16 mouse cellular contexts compared by ENCODE assay signal in genomic region chr17:83915034-83915433, GRCm38 (mm10).
"Had no signal": no experiment of that assay in that cellular context is flagged by ENCODE, and none has a peak within 500 bp of the region (broad histone marks: within the 10 kb centered on the region; RNA-seq: fewer than 3 reads in every experiment).

No protein-coding gene starts in this region.

- H3K9ac ChIP-seq: limb, embryonic 15.5 days; liver, embryonic 13.5 days; liver, postnatal 0 days; lung, embryonic 15.5 days; midbrain, embryonic 13.5 days; neural tube, embryonic 15.5 days had no signal

- H3K4me2 ChIP-seq: limb, embryonic 15.5 days; liver, embryonic 13.5 days; lung, embryonic 15.5 days; midbrain, embryonic 13.5 days; neural tube, embryonic 15.5 days had no signal

- H3K27me3 ChIP-seq: limb, embryonic 15.5 days; liver, embryonic 13.5 days; lung, embryonic 15.5 days; midbrain, embryonic 13.5 days; neural tube, embryonic 15.5 days had no signal

- H3K27ac ChIP-seq: kidney, postnatal 0 days; liver, embryonic 13.5 days; macrophage; midbrain, embryonic 13.5 days; neural tube, embryonic 15.5 days had no signal

- H3K9me3 ChIP-seq: limb, embryonic 15.5 days; liver, embryonic 13.5 days; lung, embryonic 15.5 days; midbrain, embryonic 13.5 days; neural tube, embryonic 15.5 days had no signal

- H3K4me1 ChIP-seq: midbrain, embryonic 13.5 days had no signal

- DNase-seq: kidney, adult 9 months; kidney, postnatal 36 days; layer of hippocampus, adult 9-11 months; layer of hippocampus, postnatal 36 days; liver, embryonic 13.5 days; liver, postnatal 0 days; lung, postnatal 14 days; thymus, adult 18-20 months; thymus, postnatal 14 days had no signal

- ATAC-seq: liver, postnatal 0 days; midbrain, embryonic 13.5 days had no signal

- H3K36me3 ChIP-seq: limb, embryonic 15.5 days; liver, embryonic 13.5 days; lung, embryonic 15.5 days; midbrain, embryonic 13.5 days; neural tube, embryonic 15.5 days had no signal

- H3K4me3 ChIP-seq: limb, embryonic 15.5 days; liver, embryonic 13.5 days; lung, embryonic 15.5 days; midbrain, embryonic 13.5 days; myocyte; neural tube, embryonic 15.5 days had no signal
